Mouse (Mus musculus): Measurements from ENCODE around the gene Olfr934.

Olfr934 gene

GRCm38 (mm10) chr9:38988215-38988614 is at the start of gene Olfr934:
TSS of gene Olfr934 (minus strand) at chr9:38988315.
- no peak for DNase-seq (ENCODE audit: low read depth, low spot score)

GRCm38 (mm10) chr9:39023277-39023676 is 35.2 kb upstream of the Olfr934 start, which contains the start of gene Olfr146:
TSS of gene Olfr146 (minus strand) at chr9:39023377.
- DNase-seq (ENCODE audit: low read depth, low spot score), result no peak

- no peak for DNase-seq (ENCODE audit: low read depth, low spot score)
These were observed 11.5 kb upstream of the Olfr934 start, which contains the start of gene Olfr935 for GRCm38 (mm10) chr9:38999583-38999982. TSS of gene Olfr935 (minus strand) at chr9:38999683.

GRCm38 (mm10) chr9:38972013-38972412 is 16.1 kb downstream of the Olfr934 start, which contains the start of gene Olfr933:
TSS of gene Olfr933 (plus strand) at chr9:38972313.
- DNase-seq (ENCODE audit: low read depth, low spot score), result no peak

GRCm38 (mm10) chr9:38954124-38954416 is 34.0 kb downstream of the Olfr934 start:
- no peak for DNase-seq (ENCODE audit: low read depth, low spot score)

- DNase-seq (ENCODE audit: low read depth, low spot score), result no peak
These were observed 34.6 kb downstream of the Olfr934 start for GRCm38 (mm10) chr9:38953401-38954123.
